Mouse (Mus musculus): ENCODE results near the gene Pet117. TPM values are rescaled to one million over a fixed set of nuclear protein-coding genes. Genes with fewer than 3 reads are reported as not detected.

The Pet117 gene
- total RNA-seq, 2 experiments from 2014 or later = 5.4 to 7.9 TPM

- no peak for DNase-seq (ENCODE audit: low spot score in 2 of 2)
Measured at GRCm38 (mm10) chr2:144381293-144381692, 12.5 kb downstream of the Pet117 start.

GRCm38 (mm10) chr2:144381741-144382140 lies 12.9 kb downstream of the Pet117 start:
- no peak for DNase-seq (ENCODE audit: low spot score in 2 of 2)

GRCm38 (mm10) chr2:144382624-144383138 lies 13.9 kb downstream of the Pet117 start:
- no peak for DNase-seq (ENCODE audit: low spot score in 2 of 2)

GRCm38 (mm10) chr2:144386296-144386695 lies 17.5 kb downstream of the Pet117 start:
- DNase-seq (ENCODE audit: low spot score in 2 of 2) = no peak

- no peak for DNase-seq (ENCODE audit: low spot score in 2 of 2)
Measured at GRCm38 (mm10) chr2:144388416-144388815, 19.6 kb downstream of the Pet117 start.

GRCm38 (mm10) chr2:144399531-144399930 lies 30.7 kb downstream of the Pet117 start:
- no peak for DNase-seq (ENCODE audit: low spot score in 2 of 2)

- DNase-seq (ENCODE audit: low spot score in 2 of 2) = no peak
Measured at GRCm38 (mm10) chr2:144400659-144401058, 31.9 kb downstream of the Pet117 start.

GRCm38 (mm10) chr2:144409037-144409436 lies 40.2 kb downstream of the Pet117 start:
- no peak for DNase-seq (ENCODE audit: low spot score in 2 of 2)

- peak; percentile 55 to 59 for DNase-seq (ENCODE audit: low spot score in 2 of 2)
Measured at GRCm38 (mm10) chr2:144410603-144411002, 41.8 kb downstream of the Pet117 start.

- DNase-seq (ENCODE audit: low spot score in 2 of 2) = no peak
Measured at GRCm38 (mm10) chr2:144414646-144415045, 45.9 kb downstream of the Pet117 start.

GRCm38 (mm10) chr2:144416859-144417258 lies 48.1 kb downstream of the Pet117 start:
- no peak for DNase-seq (ENCODE audit: low spot score in 2 of 2)

- DNase-seq (ENCODE audit: low spot score in 2 of 2) = no peak
Measured at GRCm38 (mm10) chr2:144418062-144418461, 49.3 kb downstream of the Pet117 start.

- no peak for DNase-seq (ENCODE audit: low spot score in 2 of 2)
Measured at GRCm38 (mm10) chr2:144422094-144422675, 53.4 kb downstream of the Pet117 start.

Other genes with a start within 250 kb of the Pet117 start
- 1 to 10 TPM; 2.9 to 3.2 TPM for gene Mgme1, start 98.3 kb upstream of the Pet117 start, total RNA-seq (2021)
- 10 to 100 TPM; 67.9 to 68.7 TPM for gene Snx5, start 98.1 kb upstream of the Pet117 start, total RNA-seq (2021)
- 1 to 10 TPM; 1.5 to 2.1 TPM for gene Ovol2, start 36.9 kb upstream of the Pet117 start, total RNA-seq (2021)
- gene Kat14, start within 50 bp of the Pet117 start, total RNA-seq (2021) = 10 to 100 TPM; 26.5 to 29.3 TPM
- 100 to 1,000 TPM in 1 of 2 experiments, 10 to 100 TPM in 1; 84.7 to 116 TPM for gene Dzank1, start 158.4 kb downstream of the Pet117 start, total RNA-seq (2021)
- 10 to 100 TPM; 27.3 to 32.6 TPM for gene Polr3f, start 158.7 kb downstream of the Pet117 start, total RNA-seq (2021)
- gene Rbbp9, start 181.9 kb downstream of the Pet117 start, total RNA-seq (2021) = 10 to 100 TPM; 24.8 to 25.8 TPM
- gene Sec23b, start 187.2 kb downstream of the Pet117 start, total RNA-seq (2021) = 10 to 100 TPM; 46.5 to 47.8 TPM
- gene Smim26, start 225.1 kb downstream of the Pet117 start, total RNA-seq (2021) = 10 to 100 TPM; 49.3 to 54.2 TPM
- 10 to 100 TPM; 52.2 TPM for gene Dtd1, start 230.9 kb downstream of the Pet117 start, total RNA-seq (2021)

Measured in layer of hippocampus, postnatal 10 days (tissue).